Mouse (Mus musculus): ENCODE measurements at regions not wholly inside any gene's neighbourhood (a gene's known extent, or its start where the extent isn't known, plus 50 kb on each side); places are given as distances from the start of the nearest gene placed in this dataset.

- H3K27ac ChIP-seq, result no peak overlapping the region
- H3K27me3 ChIP-seq, result peaks cover 55% of the 10 kb centered on the region
- peaks cover 12% of the 10 kb centered on the region for H3K4me1 ChIP-seq (replicated peaks)
- H3K36me3 ChIP-seq, result no peaks in the 10 kb centered on the region
- no peak overlapping the region for H3K4me3 ChIP-seq
- 48% methylated on average over 5 of the region's 5 CpGs for WGBS
- ATAC-seq (ENCODE audit: low FRiP score), result no peak
- no peaks in the 10 kb centered on the region for H3K9me3 ChIP-seq
- H3K9ac ChIP-seq, result peak overlapping the region; percentile 29; the same call in 1 of the 2 replicates
- H3K4me2 ChIP-seq, result no peak overlapping the region
Observed at GRCm38 (mm10) chr2:166206396-166207144, 51.1 kb upstream of the Sulf2 start.
